Mouse (Mus musculus): ENCODE measurements around the gene Clps.
"Not testable (repeated sequence)": the region's sequence is repeated elsewhere in the genome, so short reads cannot be mapped to it uniquely, and the experiment has no call there.

Gene Clps

DNA sequence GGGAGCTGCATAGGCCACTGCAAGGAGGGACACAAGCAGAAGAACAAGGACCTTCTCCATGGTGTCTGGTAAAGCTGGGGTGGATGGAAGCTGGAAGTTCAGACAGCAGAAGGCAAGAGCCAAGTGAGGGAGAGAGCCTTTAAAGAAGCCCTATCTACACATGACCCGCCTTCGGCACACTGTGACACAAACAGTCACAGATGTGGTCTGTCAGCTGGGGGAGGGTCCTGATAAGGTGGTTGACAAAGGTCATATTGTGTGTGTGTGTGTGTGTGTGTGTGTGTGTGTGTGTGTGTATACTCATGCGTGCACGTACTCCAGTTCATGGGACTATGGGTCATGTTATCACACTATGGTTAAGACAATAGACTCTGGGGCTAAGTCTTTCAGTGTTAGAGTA, at the start of gene Clps:
TSS of gene Clps (minus strand) at position 169 of the 400 bp plus-strand sequence.
- DNase-seq = no peak

- no peak for DNase-seq
Measured at GRCm38 (mm10) chr17:28609543-28609942, 49.0 kb upstream of the Clps start.

DNA sequence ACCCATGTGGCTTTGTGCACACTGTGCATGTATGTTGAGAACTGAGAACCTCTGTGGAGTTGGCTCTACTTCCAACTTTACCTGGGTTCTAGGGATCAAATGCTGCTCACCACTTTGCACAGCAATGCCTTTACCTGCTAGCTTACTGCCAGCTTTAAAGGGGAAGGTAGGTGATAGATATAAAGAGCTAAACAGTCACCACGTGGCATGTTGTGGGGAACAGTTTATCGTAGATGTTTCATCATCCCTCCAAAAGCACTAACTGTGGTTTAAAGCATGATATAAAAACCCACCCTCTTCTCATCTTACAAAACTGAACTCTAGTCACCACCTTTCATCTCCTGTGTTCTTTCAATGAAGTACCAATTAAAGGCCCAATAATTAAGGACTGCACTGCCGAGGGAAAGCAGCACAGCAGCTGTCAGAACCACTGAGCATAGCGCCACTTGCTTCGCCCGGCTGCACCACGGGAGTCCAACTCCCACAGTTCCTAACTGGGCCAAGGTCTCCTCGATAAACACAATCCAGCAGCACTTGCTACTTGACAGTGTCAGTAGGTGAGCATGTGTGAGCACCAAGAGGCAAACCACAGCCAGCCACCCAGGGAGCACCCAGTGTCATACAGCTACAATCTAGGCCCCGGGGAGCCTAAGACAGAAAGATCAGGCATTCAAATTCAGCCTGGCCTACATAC, 41.1 kb upstream of the Clps start:
- no peak for DNase-seq

DNA sequence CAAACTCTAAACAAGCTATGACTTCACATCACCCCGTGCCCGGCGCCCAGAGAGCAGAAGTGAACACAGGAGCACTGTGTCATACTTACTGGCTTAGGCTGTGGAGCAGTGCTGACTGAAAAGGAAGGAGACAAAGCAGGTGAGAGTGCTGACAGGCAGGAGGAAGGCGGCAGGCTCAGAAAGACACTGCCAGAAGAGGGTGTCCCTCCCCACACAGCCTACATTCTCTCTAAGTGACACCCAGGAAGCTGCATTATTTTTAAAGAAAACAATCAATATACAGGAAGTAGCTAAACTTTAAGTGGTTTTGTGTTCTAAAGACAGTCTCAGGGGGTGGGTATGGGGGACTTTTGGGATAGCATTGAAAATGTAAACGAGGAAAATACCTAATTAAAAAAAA, 40.2 kb upstream of the Clps start:
- no peak for DNase-seq

- no peak for DNase-seq
Measured at GRCm38 (mm10) chr17:28593965-28594364, 33.4 kb upstream of the Clps start.

DNA sequence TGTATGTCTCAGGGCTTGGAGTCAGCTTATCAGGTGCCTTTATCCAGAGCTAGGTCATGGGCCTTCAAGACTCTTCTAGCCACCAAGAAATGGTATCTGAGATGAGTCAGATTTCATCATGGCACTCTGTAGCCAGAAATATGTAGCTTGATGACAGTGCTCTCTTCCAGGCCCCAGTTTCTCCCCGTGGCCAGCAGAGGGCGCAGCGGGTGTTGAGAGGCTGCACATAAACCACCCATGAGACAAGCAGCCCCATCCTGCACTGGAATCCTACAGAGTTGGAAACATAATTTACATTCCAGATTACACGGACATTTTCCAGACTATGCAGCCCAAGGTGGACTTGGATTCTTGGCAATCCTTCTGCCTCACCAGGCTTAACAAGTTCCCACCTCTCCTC, 32.4 kb upstream of the Clps start:
- DNase-seq = peak; percentile 46

GRCm38 (mm10) chr17:28591476-28591875, 30.9 kb upstream of the Clps start:
- no peak for DNase-seq

DNA sequence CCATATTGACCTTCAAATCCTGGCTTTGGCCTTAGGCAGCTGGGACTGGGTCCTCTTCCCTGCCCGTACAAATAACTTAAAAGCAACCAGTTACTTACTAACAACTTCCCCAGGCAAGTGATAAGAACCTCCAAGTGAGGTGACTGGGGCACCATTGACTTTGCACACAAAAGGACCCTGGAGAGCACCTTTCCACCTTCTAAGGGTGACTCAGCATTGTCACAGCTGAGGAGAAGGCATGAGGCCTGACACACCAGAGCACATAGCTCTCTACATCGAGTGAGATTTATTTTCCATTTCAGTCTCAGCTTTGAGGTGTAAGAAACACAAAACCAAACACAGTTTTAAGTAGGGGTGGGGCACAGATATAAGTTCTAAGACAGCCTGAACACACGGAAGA, 30.0 kb upstream of the Clps start:
- no peak for DNase-seq

DNA sequence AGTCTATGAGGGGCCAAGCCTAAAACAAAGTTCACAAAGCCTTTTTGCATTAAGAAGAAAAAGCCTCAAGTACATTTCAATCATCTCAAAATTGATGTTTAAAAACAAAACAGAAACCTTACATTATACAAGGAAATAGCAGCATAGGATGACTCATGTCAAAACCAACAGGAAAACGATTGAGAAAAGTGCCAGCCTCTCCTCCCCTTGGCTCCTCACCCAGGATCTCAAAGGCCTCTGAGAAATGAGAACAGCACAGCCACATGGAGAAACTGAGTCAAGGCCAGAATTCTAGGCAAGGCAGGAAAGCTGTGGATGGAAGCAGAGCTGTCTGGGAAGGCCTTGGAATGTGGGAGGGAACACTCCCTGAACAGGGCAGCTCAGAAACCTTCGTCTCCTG, 28.0 kb upstream of the Clps start:
- DNase-seq = no peak

DNA sequence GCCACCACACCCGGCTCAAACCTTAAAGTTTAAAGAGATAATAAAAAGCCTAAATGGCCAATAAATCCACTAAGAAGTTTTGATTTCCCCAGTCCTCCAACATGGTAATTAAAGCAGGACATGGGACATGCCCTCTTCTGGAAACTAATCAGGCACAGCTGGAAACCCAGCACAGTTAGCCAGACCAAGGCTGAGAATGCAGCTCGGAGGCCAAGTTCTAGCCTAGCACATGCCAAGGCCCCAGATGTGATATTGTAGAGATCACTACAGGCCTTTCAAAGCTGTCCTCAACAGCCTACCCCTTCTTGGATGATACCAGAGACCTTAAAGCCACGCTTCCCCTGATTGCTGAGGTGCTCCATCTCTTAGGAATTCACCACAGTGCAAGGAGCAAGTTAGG, 25.9 kb upstream of the Clps start:
- no peak for DNase-seq

GRCm38 (mm10) chr17:28581056-28581455, 20.5 kb upstream of the Clps start:
- no peak for DNase-seq

- DNase-seq = peak; percentile 41
Measured at GRCm38 (mm10) chr17:28580396-28580795, 19.8 kb upstream of the Clps start.

- no peak for DNase-seq
Measured at GRCm38 (mm10) chr17:28575244-28576125, 14.9 kb upstream of the Clps start, which contains the start of gene Lhfpl5. Gene Lhfpl5, plus strand, starts transcription at chr17:28575641.

DNA sequence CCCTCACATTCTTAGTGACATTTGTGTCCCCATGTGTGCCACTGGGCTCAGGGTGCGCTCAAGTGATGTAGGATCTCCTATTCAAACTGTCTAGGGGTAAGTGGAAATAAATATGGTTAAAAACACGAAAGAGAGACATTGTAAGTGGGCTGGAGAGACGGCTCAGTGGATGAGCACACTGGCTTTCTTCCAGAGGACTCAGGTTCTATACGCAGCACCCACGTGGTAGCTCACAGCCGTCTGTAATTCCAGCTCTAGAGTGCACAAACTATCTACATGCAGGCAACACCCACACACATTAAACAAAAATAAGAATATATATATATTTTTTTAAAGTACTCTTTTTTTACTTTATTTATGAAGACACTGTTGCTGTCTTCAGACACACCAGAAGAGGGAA, 12.4 kb upstream of the Clps start:
- no peak for DNase-seq

- no peak for DNase-seq
Measured at GRCm38 (mm10) chr17:28572521-28572920, 12.0 kb upstream of the Clps start.

GRCm38 (mm10) chr17:28571868-28572267, 11.3 kb upstream of the Clps start:
- no peak for DNase-seq

DNA sequence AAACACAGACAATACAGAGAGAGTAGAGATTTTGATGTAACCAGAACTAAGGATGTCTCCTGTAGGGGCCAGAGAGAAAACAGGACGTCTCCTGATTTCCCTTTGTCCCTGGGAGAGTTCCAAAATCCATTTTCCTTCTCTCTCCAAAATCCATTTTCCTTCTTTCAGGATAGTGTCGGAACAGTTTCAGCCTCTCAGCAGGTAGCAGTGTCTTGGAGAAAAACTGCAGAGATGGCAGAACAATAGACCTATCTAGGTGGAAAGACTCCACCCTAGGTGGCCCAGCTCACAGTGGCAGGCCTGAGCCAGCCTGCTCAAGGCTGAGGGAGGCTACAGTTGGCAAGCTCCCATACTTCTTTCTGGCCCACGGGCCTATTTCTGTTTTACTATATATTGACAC, 7.0 kb upstream of the Clps start:
- no peak for DNase-seq

DNA sequence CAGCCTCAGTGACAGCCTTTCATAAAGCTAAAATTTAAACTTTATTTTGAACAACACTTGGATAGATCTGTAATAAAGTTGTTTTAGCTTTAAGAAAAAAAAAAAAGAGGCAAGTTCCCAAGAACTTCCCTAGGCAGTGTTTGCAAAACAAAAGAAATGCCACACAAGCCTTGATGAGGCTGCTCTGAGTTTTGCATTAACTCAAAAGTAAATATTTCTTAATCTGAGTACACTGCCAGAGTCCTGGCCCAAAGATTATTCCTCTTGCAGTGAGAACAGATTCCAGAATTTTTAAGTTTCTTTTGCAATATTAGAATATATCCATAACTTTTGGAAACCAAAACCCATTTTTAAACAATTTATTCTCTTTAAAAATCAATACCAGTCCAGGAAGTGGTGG, 4.6 kb upstream of the Clps start:
- DNase-seq = no peak

DNA sequence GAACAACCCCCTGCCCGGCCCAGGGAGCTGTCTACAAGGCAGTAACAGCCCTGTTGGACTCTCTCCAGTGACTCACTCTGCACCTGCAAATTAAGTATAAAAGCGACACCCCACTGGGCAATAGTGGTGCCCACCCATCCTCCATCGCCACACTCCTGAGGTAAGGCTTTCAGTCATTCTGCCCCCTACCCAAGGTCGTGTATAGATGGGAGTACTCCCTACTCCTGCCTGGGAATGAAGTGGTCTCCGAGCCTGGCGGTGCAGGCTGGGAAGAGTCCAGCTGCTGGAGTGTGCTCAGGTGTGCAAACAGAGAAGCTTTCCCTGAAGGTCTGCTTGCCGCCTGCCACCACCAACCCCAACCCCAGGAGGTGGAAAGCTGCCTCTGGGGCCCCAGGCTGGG, 1.0 kb upstream of the Clps start:
- DNase-seq = no peak

- DNase-seq = no peak
Measured at GRCm38 (mm10) chr17:28557772-28558171, 2.8 kb downstream of the Clps start.

GRCm38 (mm10) chr17:28556635-28557396, 3.8 kb downstream of the Clps start:
- no peak for DNase-seq

DNA sequence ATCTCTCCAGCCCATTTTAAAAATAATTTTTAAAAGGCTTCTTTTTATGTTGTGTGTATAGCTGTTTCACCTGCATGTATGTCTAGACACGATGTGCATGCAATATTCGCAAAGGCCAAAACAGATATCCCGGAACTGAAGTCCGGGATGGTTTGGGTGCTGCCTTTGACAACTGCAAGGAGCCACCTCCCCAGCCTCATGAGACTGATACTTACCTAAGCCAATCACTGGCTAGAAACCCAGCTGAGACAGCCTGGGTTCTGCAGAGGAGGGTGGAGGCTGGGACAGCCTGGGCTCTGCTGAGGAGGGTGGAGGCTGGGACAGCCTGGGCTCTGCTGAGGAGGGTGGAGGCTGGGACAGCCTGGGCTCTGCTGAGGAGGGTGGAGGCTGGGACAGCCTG, 6.5 kb downstream of the Clps start:
- not testable (repeated sequence) for DNase-seq

DNA sequence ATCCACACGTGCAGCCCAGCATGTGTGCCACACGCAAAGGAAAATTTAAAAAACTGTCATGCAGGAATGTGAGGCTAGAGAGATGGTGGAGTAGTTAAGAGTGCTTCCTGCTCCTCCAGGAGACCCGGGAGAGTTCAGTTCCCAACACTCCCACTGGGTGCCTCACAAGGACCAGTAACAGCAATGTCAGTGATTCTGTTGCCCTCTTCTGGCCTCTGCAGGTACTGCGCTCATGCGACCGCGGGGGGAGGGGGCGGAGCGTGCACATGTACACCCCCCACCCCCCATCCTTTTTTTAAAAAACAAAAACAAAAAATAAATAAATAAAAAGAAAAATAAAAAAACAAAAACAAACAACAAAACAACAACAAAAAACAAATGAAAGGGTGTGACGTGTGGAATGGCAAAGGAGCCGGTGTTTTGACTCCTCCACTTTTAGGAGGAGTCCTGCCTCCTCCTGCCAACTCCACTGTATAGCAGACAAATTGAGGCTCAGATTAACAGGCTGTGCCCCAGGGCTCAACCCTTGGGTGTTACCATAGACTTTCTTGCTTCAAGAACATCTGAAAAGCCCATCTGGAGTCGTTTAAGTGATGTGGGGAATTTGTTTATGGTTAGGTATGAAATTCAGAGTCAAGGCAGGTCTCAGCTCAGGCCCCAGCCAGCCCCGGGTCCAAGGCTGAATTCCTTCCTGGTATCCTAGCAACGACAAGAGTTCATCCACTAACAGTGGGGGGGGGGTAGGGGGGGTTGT, 7.3 kb downstream of the Clps start:
- peak; percentile 58 for DNase-seq

Data from kidney, adult 11 months (tissue).